Mouse (Mus musculus): ENCODE measurements around the gene Wdr74. TPM values are rescaled to one million over a fixed set of nuclear protein-coding genes. Genes with fewer than 3 reads are reported as not detected.
A peak's percentile ranks its signal among the peaks of the same experiment; 100 is the strongest.

Wdr74 gene
- polyA plus RNA-seq, 1 experiment from 2014 or later, result 36.8 TPM

DNA sequence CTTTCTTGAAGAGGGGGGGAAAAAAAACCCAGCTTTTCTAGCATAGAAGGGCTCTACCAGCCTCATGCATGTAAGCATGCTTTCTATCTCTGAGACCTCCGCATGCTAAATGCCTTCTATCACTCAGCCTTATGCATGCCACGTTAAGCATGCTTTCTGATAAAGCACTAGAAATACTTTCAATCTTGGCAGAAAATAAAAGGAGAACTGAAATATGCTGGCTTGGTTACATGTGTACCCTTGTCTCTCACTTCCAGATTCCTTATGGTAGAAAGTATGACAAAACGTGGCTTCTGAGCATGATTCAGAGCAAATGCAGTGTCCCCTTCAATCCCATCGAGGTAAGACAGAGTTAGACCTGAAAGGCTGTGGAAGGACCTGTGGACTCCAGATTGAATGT lies 27.6 kb downstream of the Wdr74 start:
- Histone ChIP-seq H3K4me2 (ENCODE audit: low read depth, low read length) (no peak overlapping the region), H3K9ac (replicated peaks) (no peak overlapping the region), H3K27ac (ENCODE audit: low read depth) (no peak overlapping the region), H3K36me3 (replicated peaks; ENCODE audit: insufficient read depth, low read length) (peaks cover 62% of the 10 kb centered on the region), H3K27me3 (ENCODE audit: insufficient read depth, low read length) (no peaks in the 10 kb centered on the region), H3K9me3 (ENCODE audit: low read length) (no peaks in the 10 kb centered on the region; the same call in 1 of the 2 replicates), H3K4me1 (ENCODE audit: insufficient read depth) (peaks cover 10% of the 10 kb centered on the region), H3K4me3 (ENCODE audit: low read depth, low read length) (no peak overlapping the region)
- TF ChIP-seq EP300 (IDR thresholded peaks at IDR 0.05; ENCODE audit: low read depth) (no peak), CTCF (IDR thresholded peaks at IDR 0.05; ENCODE audit: low read depth) (no peak)
- no peak for ATAC-seq
- DNase-seq, result no peak
- WGBS (ENCODE audit: insufficient replicate concordance), result 85% methylated on average over 4 of the region's 4 CpGs

DNA sequence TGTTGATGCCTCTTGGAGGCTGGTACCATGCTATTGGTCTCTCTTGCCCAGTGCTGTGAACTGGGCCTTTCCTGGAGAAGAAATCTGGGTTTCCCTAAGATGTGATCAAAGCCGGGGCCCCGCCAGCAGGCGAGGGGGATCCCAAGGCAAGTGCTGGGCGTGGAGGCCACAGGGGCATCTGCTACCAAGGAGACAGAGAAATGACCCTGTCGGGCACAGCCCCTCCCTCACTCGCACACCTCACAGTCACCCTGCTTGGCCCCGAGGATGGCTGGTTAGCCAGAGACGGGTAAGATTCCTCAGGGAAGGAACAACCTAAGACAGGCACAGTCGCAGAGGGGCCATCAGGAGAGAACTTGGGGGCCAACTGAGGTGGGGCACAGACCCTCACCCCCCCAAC lies 29.9 kb downstream of the Wdr74 start:
- Histone ChIP-seq H3K9ac (replicated peaks) (no peak overlapping the region), H3K9me3 (ENCODE audit: low read length) (no peaks in the 10 kb centered on the region; the same call in 1 of the 2 replicates), H3K27me3 (ENCODE audit: insufficient read depth, low read length) (no peaks in the 10 kb centered on the region), H3K4me3 (ENCODE audit: low read depth, low read length) (no peak overlapping the region), H3K4me1 (ENCODE audit: insufficient read depth) (peaks cover 4% of the 10 kb centered on the region; the same call in 1 of the 2 replicates), H3K27ac (ENCODE audit: low read depth) (no peak overlapping the region), H3K36me3 (replicated peaks; ENCODE audit: insufficient read depth, low read length) (peaks cover 82% of the 10 kb centered on the region), H3K4me2 (ENCODE audit: low read depth, low read length) (no peak overlapping the region)
- DNase-seq, result no peak
- 93% methylated on average over 9 of the region's 9 CpGs for WGBS (ENCODE audit: insufficient replicate concordance)
- TF ChIP-seq CTCF (IDR thresholded peaks at IDR 0.05; ENCODE audit: low read depth), result no peak
- no peak for TF ChIP-seq EP300 (IDR thresholded peaks at IDR 0.05; ENCODE audit: low read depth)
- no peak for ATAC-seq

DNA sequence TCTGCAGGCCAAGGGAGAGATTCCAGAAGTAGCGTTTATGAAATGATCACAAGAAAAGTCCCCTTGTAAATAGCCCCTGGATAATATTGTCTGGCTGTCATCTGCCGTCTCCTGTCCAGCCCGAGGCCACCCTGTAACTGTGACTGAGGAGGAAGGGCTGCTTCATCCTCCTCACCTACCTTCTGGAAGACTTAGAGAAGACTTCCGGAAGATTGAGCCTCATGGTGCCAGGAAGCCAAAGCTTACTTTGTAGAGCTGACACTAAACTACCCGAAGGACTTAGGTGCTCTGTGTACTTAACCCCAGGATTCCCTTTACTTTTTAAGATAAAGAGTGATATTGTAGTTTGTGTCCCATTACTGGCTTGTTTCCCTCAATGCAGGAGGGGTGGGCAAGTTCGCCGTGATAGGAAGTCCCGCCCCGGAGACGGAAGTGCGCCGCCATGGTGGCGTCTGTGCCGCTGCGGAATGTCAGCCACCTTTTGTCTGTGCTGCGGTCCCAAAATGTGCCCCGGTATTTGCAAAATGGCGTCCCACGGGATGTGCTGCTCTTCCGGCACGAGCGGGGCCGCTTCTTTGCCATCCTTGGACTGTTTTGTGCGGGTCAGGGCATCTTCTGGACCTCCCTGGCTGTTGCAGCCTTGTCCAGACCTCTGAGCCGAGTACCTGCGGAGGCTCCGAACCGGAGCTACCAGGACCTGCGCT lies 35.1 kb downstream of the Wdr74 start, which contains the start of gene Tmem223:
Gene Tmem223 (plus strand): TSS at position 430 of the 704 bp plus-strand sequence.
- Histone ChIP-seq H3K9ac (replicated peaks) (peak within 1 kb of the TSS; percentile 86), H3K9me3 (ENCODE audit: low read length) (no peaks in the 10 kb centered on the region), H3K27ac (ENCODE audit: low read depth) (peak within 1 kb of the TSS; percentile 80), H3K4me3 (ENCODE audit: low read depth, low read length) (peak within 1 kb of the TSS; percentile 80), H3K4me1 (ENCODE audit: insufficient read depth) (peaks cover 31% of the 10 kb centered on the region), H3K36me3 (replicated peaks; ENCODE audit: insufficient read depth, low read length) (peaks cover 53% of the 10 kb centered on the region), H3K27me3 (ENCODE audit: insufficient read depth, low read length) (no peaks in the 10 kb centered on the region), H3K4me2 (ENCODE audit: low read depth, low read length) (peak within 1 kb of the TSS; percentile 85)
- ATAC-seq (peak; percentile 37), DNase-seq (peak; percentile 86)
- TF ChIP-seq CTCF (IDR thresholded peaks at IDR 0.05; ENCODE audit: low read depth), result peak; percentile 32; the same call in 1 of the 2 replicates
- TF ChIP-seq EP300 (IDR thresholded peaks at IDR 0.05; ENCODE audit: low read depth), result no peak
- 21% methylated on average over 29 of the region's 29 CpGs for WGBS (ENCODE audit: insufficient replicate concordance)

GRCm38 (mm10) chr19:8772996-8773395 lies 37.4 kb downstream of the Wdr74 start:
- TF ChIP-seq EP300 (IDR thresholded peaks at IDR 0.05; ENCODE audit: low read depth) (no peak), CTCF (IDR thresholded peaks at IDR 0.05; ENCODE audit: low read depth) (no peak)
- Histone ChIP-seq H3K9me3 (ENCODE audit: low read length) (no peaks in the 10 kb centered on the region), H3K4me3 (ENCODE audit: low read depth, low read length) (peak overlapping the region; percentile 74), H3K27ac (ENCODE audit: low read depth) (peak overlapping the region; percentile 100; the same call in 1 of the 2 replicates), H3K27me3 (ENCODE audit: insufficient read depth, low read length) (no peaks in the 10 kb centered on the region), H3K36me3 (replicated peaks; ENCODE audit: insufficient read depth, low read length) (peaks cover 30% of the 10 kb centered on the region), H3K9ac (replicated peaks) (peak overlapping the region; percentile 92), H3K4me1 (ENCODE audit: insufficient read depth) (peaks cover 40% of the 10 kb centered on the region), H3K4me2 (ENCODE audit: low read depth, low read length) (peak overlapping the region; percentile 93)
- 43% methylated on average over 5 of the region's 5 CpGs for WGBS (ENCODE audit: insufficient replicate concordance)
- ATAC-seq (no peak), DNase-seq (no peak)

GRCm38 (mm10) chr19:8773409-8773808 lies 37.8 kb downstream of the Wdr74 start:
- Histone ChIP-seq H3K9me3 (ENCODE audit: low read length) (no peaks in the 10 kb centered on the region), H3K36me3 (replicated peaks; ENCODE audit: insufficient read depth, low read length) (peaks cover 27% of the 10 kb centered on the region), H3K27ac (ENCODE audit: low read depth) (peak overlapping the region; percentile 100), H3K9ac (replicated peaks) (peak overlapping the region; percentile 92), H3K4me3 (ENCODE audit: low read depth, low read length) (peak overlapping the region; percentile 74), H3K4me1 (ENCODE audit: insufficient read depth) (peaks cover 40% of the 10 kb centered on the region), H3K27me3 (ENCODE audit: insufficient read depth, low read length) (no peaks in the 10 kb centered on the region), H3K4me2 (ENCODE audit: low read depth, low read length) (peak overlapping the region; percentile 93)
- ATAC-seq (no peak), DNase-seq (no peak)
- WGBS (ENCODE audit: insufficient replicate concordance), result 33% methylated on average over 6 of the region's 6 CpGs
- TF ChIP-seq CTCF (IDR thresholded peaks at IDR 0.05; ENCODE audit: low read depth) (no peak), EP300 (IDR thresholded peaks at IDR 0.05; ENCODE audit: low read depth) (no peak)

- peaks cover 40% of the 10 kb centered on the region for H3K4me1 ChIP-seq (ENCODE audit: insufficient read depth)
- no peaks in the 10 kb centered on the region for H3K27me3 ChIP-seq (ENCODE audit: insufficient read depth, low read length)
Observed at GRCm38 (mm10) chr19:8774086-8774835, 38.6 kb downstream of the Wdr74 start, which contains the start of gene Tmem179b. Gene Tmem179b, minus strand, starts transcription at chr19:8774467.

More at GRCm38 (mm10) chr19:8774086-8774835, 38.6 kb downstream of the Wdr74 start, which contains the start of gene Tmem179b:
- H3K4me2 ChIP-seq (ENCODE audit: low read depth, low read length), result peak within 1 kb of the TSS; percentile 93
- no peak for TF ChIP-seq EP300 (IDR thresholded peaks at IDR 0.05; ENCODE audit: low read depth)
- peak; percentile 21; the same call in 1 of the 2 replicates for TF ChIP-seq CTCF (IDR thresholded peaks at IDR 0.05; ENCODE audit: low read depth)
- peak within 1 kb of the TSS; percentile 92 for H3K9ac ChIP-seq (replicated peaks)
- H3K36me3 ChIP-seq (replicated peaks; ENCODE audit: insufficient read depth, low read length), result peaks cover 21% of the 10 kb centered on the region
- peak; percentile 91 for ATAC-seq
- 1% methylated on average over 53 of the region's 68 CpGs for WGBS (ENCODE audit: insufficient replicate concordance)
- H3K27ac ChIP-seq (ENCODE audit: low read depth), result peak within 1 kb of the TSS; percentile 100
- peak within 1 kb of the TSS; percentile 74 for H3K4me3 ChIP-seq (ENCODE audit: low read depth, low read length)
- peak; percentile 98 for DNase-seq
- H3K9me3 ChIP-seq (ENCODE audit: low read length), result no peaks in the 10 kb centered on the region

Measured in liver, postnatal 0 days (tissue).